Mouse (Mus musculus) heart, postnatal 0 days (tissue): Measurements from ENCODE around the gene Map2k2. TPM values are rescaled to one million over a fixed set of nuclear protein-coding genes. Genes with fewer than 3 reads are reported as not detected.

Experiments used
- ATAC-seq: fragments of 200-750 bp; cut with Nextera tagmentation; 2 replicates; pipeline ENCODE4 v1.8.0; 2017; ENCODE audit warnings: low read depth, moderate number of reproducible peaks, moderate library complexity; ENCODE audit not compliant: insufficient read depth
- DNase-seq: peaks from one replicate; pipeline ENCODE4 v3.0.0-alpha.2; 2016; ENCODE audit warnings: low spot score
- H3K27ac ChIP-seq: fragments of 300-500 bp; sonication (generic); 2 replicates; pipeline ENCODE4 v1.5.1; 2014; ENCODE audit warnings: low read depth, mild to moderate bottlenecking
- H3K27me3 ChIP-seq: fragments of 300-500 bp; sonication (generic); 2 replicates; pipeline ENCODE4 v1.6.1; 2014; ENCODE audit warnings: low read length, mixed read lengths; ENCODE audit not compliant: control insufficient read depth, insufficient read depth
- H3K36me3 ChIP-seq: fragments of 300-500 bp; sonication (generic); replicated peaks from 2 replicates; pipeline ENCODE4 v1.6.1; 2014; ENCODE audit warnings: low read length, mixed read lengths; ENCODE audit not compliant: control insufficient read depth, insufficient read depth
- H3K4me1 ChIP-seq: fragments of 300-500 bp; sonication (generic); 2 replicates; pipeline ENCODE4 v1.6.1; 2014; ENCODE audit warnings: antibody characterized with exemption; ENCODE audit not compliant: control insufficient read depth, insufficient read depth
- H3K4me2 ChIP-seq: fragments of 300-500 bp; sonication (generic); 2 replicates; pipeline ENCODE4 v1.6.1; 2014; ENCODE audit warnings: low read depth, mild to moderate bottlenecking, low read length, moderate library complexity
- H3K4me3 ChIP-seq: fragments of 300-500 bp; sonication (generic); 2 replicates; pipeline ENCODE4 v1.5.1; 2014; ENCODE audit warnings: low read depth, low read length
- H3K9ac ChIP-seq: fragments of 300-500 bp; sonication (generic); replicated peaks from 2 replicates; pipeline ENCODE4 v1.6.1; 2014; ENCODE audit warnings: low read depth, low read length, mixed read lengths
- H3K9me3 ChIP-seq: fragments of 300-500 bp; sonication (generic); replicated peaks from 2 replicates; pipeline ENCODE4 v1.6.1; 2016; ENCODE audit warnings: low read length; ENCODE audit not compliant: control insufficient read depth
- CTCF ChIP-seq: IDR thresholded peaks from 2 replicates; pipeline ENCODE4 v1.5.1; 2016; ENCODE audit warnings: antibody characterized with exemption, control low read depth, low read depth
- EP300 ChIP-seq: IDR thresholded peaks from 2 replicates; pipeline ENCODE4 v1.6.1; 2016; ENCODE audit warnings: antibody characterized with exemption, low read depth
- WGBS: fragments of 180-500 bp; shearing (Covaris S2); extraction: QIAGEN DNeasy Blood & Tissue Kit; methylation state at CpG from one replicate; pipeline ENCODE4 v1.1.7; 2014; 5-methylcytosine and 5-hydroxymethylcytosine counted together
- polyA plus RNA-seq: library from polyadenylated mRNA; unstranded; fragments of >200 nt; fragmentation: Nextera tagmentation; extraction: Ambion mirVana; gene quantifications from 2 replicates; pipeline ENCODE4 v1.2.1, GENCODE M21; 2015
- total RNA-seq: library from RNA; depleted of rRNA; stranded (reverse); fragments of >200 nt; gene quantifications from 2 replicates; pipeline ENCODE4 v1.2.3, GENCODE M21; 2014; ENCODE audit warnings: low replicate concordance

Gene Map2k2
- total and polyA plus RNA-seq, 2 experiments from 2014 or later: 133 to 208 TPM

GRCm38 (mm10) chr10:81068706-81069105, 37.0 kb upstream of the Map2k2 start:
- Histone ChIP-seq H3K9ac (no peak overlapping the region), H3K36me3 (0 out of 2 replicates have a peak, but pooled peaks cover 6% of the 10 kb centered on the region), H3K27ac (no peak overlapping the region), H3K9me3 (no peaks in the 10 kb centered on the region), H3K27me3 (no peaks in the 10 kb centered on the region), H3K4me2 (no peak overlapping the region), H3K4me3 (no peak overlapping the region), H3K4me1 (no peaks in the 10 kb centered on the region)
- ATAC-seq (no peak), DNase-seq (no peak)
- WGBS: 54% methylated on average over 5 of the region's 5 CpGs
- no peak for TF ChIP-seq CTCF

- H3K4me1 ChIP-seq: no peaks in the 10 kb centered on the region
- WGBS: under 1% methylated on average over 35 of the region's 35 CpGs
- H3K27ac ChIP-seq: no peak within 1 kb of the TSS
- H3K36me3 ChIP-seq: 0 out of 2 replicates have a peak, but pooled peaks cover 6% of the 10 kb centered on the region
- DNase-seq (peak; percentile 98), ATAC-seq (peak; percentile 97)
- TF ChIP-seq EP300 (no peak), CTCF (no peak)
- H3K9ac ChIP-seq: peak within 1 kb of the TSS; percentile 22
- H3K4me3 ChIP-seq: peak within 1 kb of the TSS; percentile 56
- H3K4me2 ChIP-seq: peak within 1 kb of the TSS; percentile 79
- H3K27me3 ChIP-seq: no peaks in the 10 kb centered on the region
- H3K9me3 ChIP-seq: no peaks in the 10 kb centered on the region
Measured at GRCm38 (mm10) chr10:81069836-81070235, 35.9 kb upstream of the Map2k2 start, which contains the start of gene Thop1. Gene Thop1 (plus strand): TSS chr10:81070035.

GRCm38 (mm10) chr10:81072290-81072689, 33.4 kb upstream of the Map2k2 start:
- TF ChIP-seq CTCF (no peak), EP300 (no peak)
- DNase-seq: no peak
- peaks cover 6% of the 10 kb centered on the region; the same call in 1 of the 2 replicates for H3K36me3 ChIP-seq
- H3K27ac ChIP-seq: no peak overlapping the region
- H3K9me3 ChIP-seq: no peaks in the 10 kb centered on the region
- H3K4me1 ChIP-seq: no peaks in the 10 kb centered on the region
- no peaks in the 10 kb centered on the region for H3K27me3 ChIP-seq
- no peak for ATAC-seq
- H3K4me3 ChIP-seq: no peak overlapping the region
- H3K9ac ChIP-seq: no peak overlapping the region
- WGBS: 89% methylated on average over 8 of the region's 8 CpGs
- H3K4me2 ChIP-seq: no peak overlapping the region

DNA sequence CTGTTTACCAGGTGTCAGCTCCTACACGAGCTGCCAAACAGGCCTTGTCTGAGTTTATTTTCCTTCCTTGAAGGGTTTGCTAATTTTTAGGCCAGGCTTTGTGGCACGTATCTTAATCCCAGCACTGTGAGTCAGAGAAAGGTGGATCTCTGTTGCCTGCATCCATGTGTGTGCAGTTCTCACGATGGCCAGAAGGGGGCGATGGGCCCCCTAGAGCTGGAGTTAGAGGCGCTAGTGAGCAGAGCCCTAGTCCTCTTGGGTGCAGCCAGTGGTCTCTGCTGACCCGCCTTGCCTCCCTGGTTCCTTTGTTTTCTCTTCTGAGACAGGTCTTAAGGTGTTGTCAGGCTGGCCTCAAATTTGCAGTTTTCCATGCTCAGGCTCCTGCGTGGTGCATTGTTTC, 32.3 kb upstream of the Map2k2 start:
- Histone ChIP-seq H3K4me2 (no peak overlapping the region), H3K4me3 (no peak overlapping the region), H3K36me3 (peaks cover 13% of the 10 kb centered on the region; the same call in 1 of the 2 replicates), H3K4me1 (no peaks in the 10 kb centered on the region), H3K9ac (no peak overlapping the region), H3K27me3 (no peaks in the 10 kb centered on the region), H3K27ac (no peak overlapping the region), H3K9me3 (no peaks in the 10 kb centered on the region)
- WGBS: 66% methylated on average over 7 of the region's 7 CpGs
- TF ChIP-seq EP300: no peak
- peak; percentile 43 for TF ChIP-seq CTCF
- DNase-seq (no peak), ATAC-seq (no peak)

- whole genome bisulfite sequencing: 76% methylated on average over 8 of the region's 8 CpGs
- Histone ChIP-seq H3K36me3 (peaks cover 30% of the 10 kb centered on the region), H3K9ac (no peak overlapping the region)
Measured at GRCm38 (mm10) chr10:81075734-81076133, 30.0 kb upstream of the Map2k2 start.

GRCm38 (mm10) chr10:81076356-81076755, 29.4 kb upstream of the Map2k2 start:
- no peak overlapping the region for H3K4me2 ChIP-seq
- ATAC-seq: no peak
- no peaks in the 10 kb centered on the region for H3K4me1 ChIP-seq
- TF ChIP-seq CTCF (no peak), EP300 (no peak)
- H3K36me3 ChIP-seq: peaks cover 37% of the 10 kb centered on the region
- no peak overlapping the region for H3K27ac ChIP-seq
- H3K27me3 ChIP-seq: no peaks in the 10 kb centered on the region
- no peak for DNase-seq
- H3K9me3 ChIP-seq: no peaks in the 10 kb centered on the region
- WGBS: 88% methylated on average over 1 of the region's 1 CpGs
- H3K4me3 ChIP-seq: no peak overlapping the region
- no peak overlapping the region for H3K9ac ChIP-seq

More at GRCm38 (mm10) chr10:81075734-81076133, 30.0 kb upstream of the Map2k2 start:
- no peaks in the 10 kb centered on the region for H3K4me1 ChIP-seq
- DNase-seq (no peak), ATAC-seq (no peak)
- H3K9me3 ChIP-seq: no peaks in the 10 kb centered on the region
- H3K4me3 ChIP-seq: no peak overlapping the region
- H3K27ac ChIP-seq: no peak overlapping the region
- no peak overlapping the region for H3K4me2 ChIP-seq
- no peaks in the 10 kb centered on the region for H3K27me3 ChIP-seq
- TF ChIP-seq EP300: no peak
- no peak for TF ChIP-seq CTCF
